Mouse (Mus musculus): ENCODE measurements around the gene Trim40.

DNA sequence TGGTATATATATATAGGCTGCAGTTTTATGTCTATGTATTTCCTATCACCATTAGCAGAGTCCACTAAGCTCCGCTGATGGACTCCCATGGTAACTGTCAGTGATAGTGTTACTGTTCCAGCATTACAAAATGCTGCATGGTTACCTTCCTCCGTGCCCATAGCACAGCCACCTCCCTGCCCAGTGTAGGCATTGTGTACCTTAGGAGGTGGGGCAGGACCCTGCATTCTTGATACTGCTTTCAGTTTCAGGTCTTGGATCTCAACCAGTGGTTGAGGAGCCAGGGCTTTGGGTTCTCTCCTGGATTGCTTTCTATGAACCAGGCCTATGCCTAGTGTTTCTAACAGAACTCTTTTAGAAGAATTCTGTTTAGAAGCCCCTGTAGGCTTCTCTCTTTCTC lies 39.9 kb downstream of the Trim40 start:
- no peak for TF ChIP-seq CTCF (IDR thresholded peaks at IDR 0.05; ENCODE audit: control insufficient read depth, insufficient read depth, low read length)
- no peak for TF ChIP-seq POLR2A (IDR thresholded peaks at IDR 0.05; ENCODE audit: borderline replicate concordance, control insufficient read depth, low read depth, low read length)

Measured in bone marrow, adult 2 months (tissue).